In genomic region chr6:115344101-115344500, GRCm38 (mm10) we compare ENCODE assay signal across 14 mouse cellular contexts. TPM values are rescaled to one million over a fixed set of nuclear protein-coding genes. Genes with fewer than 3 reads are reported as not detected.
DNase-seq lines count a peak whose midpoint lies in the region; ATAC-seq and TF ChIP-seq lines count a peak whose summit lies in the region.
"Had no signal": no experiment of that assay in that cellular context is flagged by ENCODE, and none has a peak within 500 bp of the region (broad histone marks: within the 10 kb centered on the region; RNA-seq: fewer than 3 reads in every experiment).

No protein-coding gene starts in this region.

- no peak overlapping the region for H3K27ac ChIP-seq in heart, postnatal 0 days (ENCODE audit: low read depth)
- H3K27ac ChIP-seq in macrophage, result peak overlapping the region; percentile 98
- H3K27ac ChIP-seq: forebrain, embryonic 10.5 days; layer of hippocampus, adult 2 months had no signal

- 36% methylated on average over 10 of the region's 10 CpGs for WGBS in heart, postnatal 0 days
- WGBS in macrophage (ENCODE audit: missing documents), result 25% methylated on average over 10 of the region's 10 CpGs

- H3K27me3 ChIP-seq in megakaryocyte, embryonic 14.5 days (replicated peaks), result no peaks in the 10 kb centered on the region
- no peaks in the 10 kb centered on the region for H3K27me3 ChIP-seq in heart, postnatal 0 days (ENCODE audit: control insufficient read depth, insufficient read depth, low read length)

- peak; percentile 38 for DNase-seq in heart, adult 8-10 months (ENCODE audit: low spot score)
- DNase-seq in heart, postnatal 14 days, result no peak
- no peak for DNase-seq in heart, postnatal 0 days (ENCODE audit: low spot score)
- no peak for DNase-seq in right cerebral cortex, postnatal 10 days (ENCODE audit: low spot score in 2 of 2)
- DNase-seq in B cell, adult 2 months, result no peak
- DNase-seq: adrenal gland, postnatal 10 days; left cerebral cortex, postnatal 4 days; midbrain, embryonic 14.5 days; spleen, adult 18-20 months had no signal

- TF ChIP-seq CTCF in heart, postnatal 0 days (IDR thresholded peaks at IDR 0.05; ENCODE audit: low read depth), result no peak

- no peak overlapping the region for H3K9ac ChIP-seq in heart, postnatal 0 days (replicated peaks; ENCODE audit: low read depth, low read length)

- H3K79me2 ChIP-seq in macrophage (ENCODE audit: inconsistent target), result no peaks in the 10 kb centered on the region

- peak overlapping the region; percentile 75 for H3K4me3 ChIP-seq in megakaryocyte, embryonic 14.5 days (replicated peaks)
- no peak overlapping the region for H3K4me3 ChIP-seq in heart, postnatal 0 days (ENCODE audit: low read depth, low read length)
- H3K4me3 ChIP-seq in macrophage (ENCODE audit: inconsistent target), result peak overlapping the region; percentile 26
- H3K4me3 ChIP-seq: layer of hippocampus, adult 2 months had no signal

- H3K9me3 ChIP-seq in megakaryocyte, embryonic 14.5 days, result peaks cover 10% of the 10 kb centered on the region
- H3K9me3 ChIP-seq in heart, postnatal 0 days (replicated peaks; ENCODE audit: control insufficient read depth, low read length), result no peaks in the 10 kb centered on the region
- H3K9me3 ChIP-seq: forebrain, embryonic 10.5 days had no signal

- 0 out of 2 replicates have a peak overlapping the region, but pooled peaks have one; percentile 18 for H3K4me2 ChIP-seq in heart, postnatal 0 days (ENCODE audit: low read depth, low read length)

- intact Hi-C loops in heart, postnatal 14 days (cut with DNase I), result no loop called here

- peaks cover 10% of the 10 kb centered on the region for H3K4me1 ChIP-seq in megakaryocyte, embryonic 14.5 days
- H3K4me1 ChIP-seq in heart, postnatal 0 days (ENCODE audit: control insufficient read depth, insufficient read depth), result no peaks in the 10 kb centered on the region

- no peak for TF ChIP-seq EP300 in heart, postnatal 0 days (IDR thresholded peaks at IDR 0.05; ENCODE audit: low read depth)

- peaks cover 5% of the 10 kb centered on the region for H3K36me3 ChIP-seq in megakaryocyte, embryonic 14.5 days (replicated peaks; ENCODE audit: low read length)
- no peaks in the 10 kb centered on the region for H3K36me3 ChIP-seq in heart, postnatal 0 days (replicated peaks; ENCODE audit: control insufficient read depth, insufficient read depth, low read length)
- no peaks in the 10 kb centered on the region for H3K36me3 ChIP-seq in macrophage (ENCODE audit: inconsistent target)
- H3K36me3 ChIP-seq: forebrain, embryonic 10.5 days had no signal

- ATAC-seq in megakaryocyte, adult 5-6 weeks (ENCODE audit: poor library complexity, severe bottlenecking), result no peak
- ATAC-seq in heart, postnatal 0 days (ENCODE audit: insufficient read depth, low read depth), result no peak

RNA-seq across cellular contexts. Expression of gene Pparg, which starts 16.6 kb away (rescaled TPM):
- total RNA-seq in heart, adult 8-10 months (2022), result 10 to 100 TPM in 3 of 4 experiments, 1 to 10 TPM in 1; 9.5 to 13.5 (median 12.3) TPM
- 10 to 100 TPM; 14.1 to 21.6 TPM for total RNA-seq in heart, postnatal 14 days (2021)
- 0.79 and 4.3 TPM in 2 replicates for polyA plus RNA-seq in megakaryocyte, embryonic 14.5 days (2012; ENCODE audit: insufficient read depth, low replicate concordance)
- total RNA-seq in megakaryocyte, adult 5-6 weeks (2015), result 2.8 and 6.5 TPM in 2 replicates
- total RNA-seq in megakaryocyte, adult 5-6 weeks (2017), result 2.0 and 2.7 TPM in 2 replicates
- 3.7 and 8.0 TPM in 2 replicates for total RNA-seq in heart, postnatal 0 days (2014; rRNA removed; ENCODE audit: low replicate concordance)
- 5.3 and 5.8 TPM in 2 replicates for polyA plus RNA-seq in heart, postnatal 0 days (2015; fragmentation: Nextera tagmentation; extraction: Ambion mirVana)
- total RNA-seq in macrophage (2018; cell fraction: chromatin; rRNA removed), result 10 to 100 TPM in 22 of 26 experiments, 1 to 10 TPM in 4; 3.8 to 99.8 (median 24.1) TPM
- total RNA-seq in macrophage (2018; cell fraction: cytosol; rRNA removed), result 10 to 100 TPM; 14.0 to 86.4 (median 26.8) TPM
- 10 to 100 TPM in 24 of 26 experiments, 1 to 10 TPM in 2; 6.7 to 96.1 (median 20.6) TPM for total RNA-seq in macrophage (2018; cell fraction: nucleus; rRNA removed)
- 36.4 to 80.3 TPM (median 54.9 TPM) in 3 replicates for polyA plus RNA-seq in macrophage (2018)
